Mouse (Mus musculus) cerebellum, adult 2 months (tissue): ENCODE results near the gene Vwa7.

ENCODE experiments used
- CTCF ChIP-seq: fragments of 200-500 bp; IDR thresholded peaks from 2 replicates; pipeline ENCODE4 v1.5.1; 2011; ENCODE audit warnings: low read depth, mild to moderate bottlenecking, control low read depth, low read length, moderate library complexity, borderline replicate concordance; ENCODE audit not compliant: insufficient read depth
- POLR2A ChIP-seq: fragments of 200-500 bp; IDR thresholded peaks from 2 replicates; pipeline ENCODE4 v1.6.1; 2011; ENCODE audit warnings: low read length, control low read depth, borderline replicate concordance; ENCODE audit not compliant: insufficient read depth

DNA sequence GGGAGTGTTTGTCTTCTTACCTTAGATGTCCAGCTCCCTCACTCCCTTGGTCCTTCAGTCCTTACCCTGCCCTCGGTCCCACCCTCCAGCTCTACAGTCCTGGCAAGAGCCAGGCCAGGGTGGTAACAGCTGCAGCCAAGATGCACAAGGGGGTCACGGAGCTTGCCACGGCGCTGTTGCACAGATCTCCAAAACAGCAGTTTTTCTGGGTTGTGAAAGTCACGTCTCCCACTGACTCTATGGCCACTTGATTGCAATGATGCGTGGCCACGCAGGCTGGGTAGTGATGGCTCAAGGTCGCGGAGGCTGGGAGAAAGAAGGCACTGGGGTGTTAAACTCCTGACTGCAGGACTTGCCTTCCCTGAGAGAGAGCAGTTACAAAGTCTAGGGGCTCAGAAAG is 55.1 kb downstream of the Vwa7 start:
- TF ChIP-seq POLR2A, result no peak
- TF ChIP-seq CTCF, result no peak
